Mouse (Mus musculus): ENCODE measurements around the gene Zfp688. TPM values are rescaled to one million over a fixed set of nuclear protein-coding genes. Genes with fewer than 3 reads are reported as not detected.
"Not testable (repeated sequence)": the region's sequence is repeated elsewhere in the genome, so short reads cannot be mapped to it uniquely, and the experiment has no call there.

Zfp688 gene
- total and polyA plus RNA-seq, 2 experiments from 2014 or later = 22.1 to 33.2 TPM

DNA sequence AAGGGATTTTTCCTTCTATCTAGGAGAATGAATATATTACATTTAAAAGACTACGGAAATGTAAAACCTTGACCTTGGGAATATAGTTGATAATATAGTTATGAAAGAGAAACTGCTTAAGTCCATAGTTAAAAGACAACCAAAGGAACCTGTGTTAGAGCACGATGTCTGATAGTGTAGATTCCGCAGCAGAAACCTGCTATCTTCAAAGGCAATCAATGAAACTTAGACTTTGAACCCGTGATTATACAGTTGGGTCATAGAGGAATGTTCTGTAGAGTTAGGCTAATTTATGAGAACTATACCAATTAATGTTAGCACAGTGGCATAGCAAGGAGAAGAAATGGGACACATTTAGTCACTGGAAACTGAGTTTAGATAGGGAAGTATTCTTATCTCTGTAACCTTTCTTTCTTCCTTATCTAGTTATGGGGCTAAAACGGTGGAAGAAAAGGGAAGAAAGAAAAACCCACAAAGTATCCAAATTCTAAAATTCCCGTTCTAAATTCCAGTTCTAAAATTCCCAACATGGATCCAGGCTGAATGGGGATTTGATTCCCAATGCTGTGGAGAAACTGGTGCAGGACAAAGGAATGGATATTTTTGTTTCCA, 43.5 kb downstream of the Zfp688 start:
- no peaks in the 10 kb centered on the region for H3K4me1 ChIP-seq (ENCODE audit: insufficient read depth, low read length)
- H3K9me3 ChIP-seq (ENCODE audit: low read length) = no peaks in the 10 kb centered on the region
- no peaks in the 10 kb centered on the region for H3K36me3 ChIP-seq (ENCODE audit: insufficient read depth, low read length)
- H3K27ac ChIP-seq = no peak overlapping the region
- no peak overlapping the region for H3K4me2 ChIP-seq (ENCODE audit: low read depth, low read length)
- TF ChIP-seq CTCF (IDR thresholded peaks at IDR 0.05; ENCODE audit: low read depth) = no peak
- no peak for DNase-seq (ENCODE audit: low spot score)
- 79% methylated on average over 6 of the region's 6 CpGs for WGBS
- H3K27me3 ChIP-seq (ENCODE audit: insufficient read depth, low read length) = no peaks in the 10 kb centered on the region
- H3K4me3 ChIP-seq (ENCODE audit: low read length) = no peak overlapping the region
- no peak for ATAC-seq
- no peak overlapping the region for H3K9ac ChIP-seq (replicated peaks; ENCODE audit: low read length)

DNA sequence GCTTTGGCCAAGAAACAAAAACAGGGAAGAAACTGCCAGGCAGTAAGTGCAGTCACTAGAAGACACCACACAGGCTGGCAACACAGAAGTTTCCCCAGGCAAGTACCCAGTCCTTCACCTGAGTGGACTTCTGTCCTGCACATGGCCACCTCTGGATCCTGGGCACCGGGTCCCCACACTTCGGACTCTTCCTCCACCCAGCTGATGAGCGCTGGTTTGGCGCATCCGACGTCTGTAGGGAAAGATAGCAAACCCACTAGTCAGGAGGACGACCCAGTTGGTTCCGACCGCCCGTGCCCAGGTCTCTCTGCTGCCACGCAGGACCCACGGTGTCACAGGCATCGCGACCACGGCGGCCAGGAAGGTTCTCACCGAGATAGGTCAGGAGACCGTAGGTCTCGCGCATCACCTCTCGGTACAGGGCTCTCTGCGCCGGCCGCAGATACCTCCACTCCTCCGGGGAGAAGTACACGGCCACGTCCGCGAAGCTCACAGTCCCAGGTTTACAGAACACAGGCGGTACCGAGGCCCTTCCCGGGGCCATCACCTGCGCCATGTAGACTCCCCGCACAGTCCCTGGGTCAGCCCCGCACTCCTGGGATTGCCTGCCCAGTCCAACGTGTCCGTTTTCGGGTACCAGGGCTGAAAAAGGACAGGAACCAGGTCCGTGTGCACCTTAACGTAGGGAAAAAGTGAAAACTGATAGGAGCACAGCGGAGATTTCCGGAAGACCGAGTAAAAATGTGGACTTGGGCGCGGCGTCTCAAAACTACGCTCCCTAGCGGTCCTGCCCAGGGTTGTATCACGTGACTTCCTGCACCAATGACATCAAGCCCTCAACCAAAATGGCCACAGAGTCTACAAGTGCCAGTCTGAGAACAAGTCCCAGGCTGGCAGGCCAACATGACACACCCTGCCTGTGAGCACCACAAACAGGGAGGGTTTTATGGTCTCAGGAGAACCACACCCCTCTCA, 46.3 kb downstream of the Zfp688 start, which contains the start of gene Zfp747:
TSS of gene Zfp747 (minus strand) at position 780 of the 975 bp plus-strand sequence.
- peak; percentile 97 for DNase-seq (ENCODE audit: low spot score)
- not testable (repeated sequence) for H3K27me3 ChIP-seq (ENCODE audit: insufficient read depth, low read length); H3K4me1 ChIP-seq (ENCODE audit: insufficient read depth, low read length); H3K9me3 ChIP-seq (ENCODE audit: low read length); H3K36me3 ChIP-seq (ENCODE audit: insufficient read depth, low read length)
- H3K4me2 ChIP-seq (ENCODE audit: low read depth, low read length) = peak within 1 kb of the TSS; percentile 77
- H3K4me3 ChIP-seq (ENCODE audit: low read length) = peak within 1 kb of the TSS; percentile 65
- WGBS = 2% methylated on average over 41 of the region's 49 CpGs
- TF ChIP-seq CTCF (IDR thresholded peaks at IDR 0.05; ENCODE audit: low read depth) = peak; percentile 79
- H3K27ac ChIP-seq = peak within 1 kb of the TSS; percentile 74
- H3K9ac ChIP-seq (replicated peaks; ENCODE audit: low read length) = peak within 1 kb of the TSS; percentile 63
- peak; percentile 96 for ATAC-seq

DNA sequence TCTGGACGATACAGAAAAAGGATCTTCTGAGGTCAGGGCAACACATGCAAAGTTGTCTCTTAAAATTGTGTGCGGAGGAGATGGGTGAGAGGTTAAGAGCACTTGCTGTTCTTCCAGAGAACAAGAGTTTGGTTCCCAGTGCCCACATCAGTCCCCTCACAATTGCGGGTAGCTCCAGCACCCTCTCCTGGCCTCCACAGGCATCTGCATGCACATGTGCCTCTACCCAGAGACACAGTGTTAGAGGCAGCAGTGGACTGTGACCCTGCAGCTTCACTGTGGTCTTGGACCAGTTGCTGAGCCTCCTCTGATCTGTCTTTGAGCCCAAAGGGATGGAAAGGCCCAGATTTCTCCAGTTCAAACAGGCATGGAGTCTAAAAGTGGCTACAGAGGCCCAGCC, 50.0 kb downstream of the Zfp688 start:
- not testable (repeated sequence) for H3K4me1 ChIP-seq (ENCODE audit: insufficient read depth, low read length); DNase-seq (ENCODE audit: low spot score); H3K4me2 ChIP-seq (ENCODE audit: low read depth, low read length); ATAC-seq; H3K36me3 ChIP-seq (ENCODE audit: insufficient read depth, low read length); H3K27me3 ChIP-seq (ENCODE audit: insufficient read depth, low read length); H3K9ac ChIP-seq (replicated peaks; ENCODE audit: low read length); H3K27ac ChIP-seq; H3K4me3 ChIP-seq (ENCODE audit: low read length); H3K9me3 ChIP-seq (ENCODE audit: low read length)
- WGBS = 83% methylated on average over 3 of the region's 3 CpGs

DNA sequence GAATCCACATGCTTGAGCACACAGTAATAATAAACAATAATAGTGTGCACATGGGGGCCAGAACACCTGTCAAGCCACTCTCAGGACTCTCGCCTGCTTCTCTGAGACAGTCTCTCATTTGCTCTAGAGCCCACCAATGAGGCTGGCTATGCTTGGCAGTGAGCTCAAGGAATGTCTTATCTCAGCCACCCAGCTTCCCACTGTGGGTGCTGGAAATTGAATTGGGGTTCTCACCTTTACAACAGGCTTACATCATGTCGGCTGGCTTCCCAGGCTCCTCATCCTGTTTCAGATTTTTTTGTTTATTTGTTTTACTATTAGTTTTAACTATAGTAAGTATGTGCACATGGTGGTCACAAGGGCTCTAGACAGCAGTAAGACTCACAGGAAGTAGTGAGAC, 50.7 kb downstream of the Zfp688 start:
- Histone ChIP-seq H3K36me3 (ENCODE audit: insufficient read depth, low read length) (no peaks in the 10 kb centered on the region), H3K27ac (no peak overlapping the region), H3K9ac (replicated peaks; ENCODE audit: low read length) (no peak overlapping the region), H3K9me3 (ENCODE audit: low read length) (no peaks in the 10 kb centered on the region), H3K4me1 (ENCODE audit: insufficient read depth, low read length) (no peaks in the 10 kb centered on the region), H3K4me2 (ENCODE audit: low read depth, low read length) (no peak overlapping the region), H3K27me3 (ENCODE audit: insufficient read depth, low read length) (no peaks in the 10 kb centered on the region), H3K4me3 (ENCODE audit: low read length) (no peak overlapping the region)
- no peak for ATAC-seq
- TF ChIP-seq CTCF (IDR thresholded peaks at IDR 0.05; ENCODE audit: low read depth) = no peak
- DNase-seq (ENCODE audit: low spot score) = no peak
- 85% methylated on average over 2 of the region's 2 CpGs for WGBS

Other genes with a start within 250 kb of the Zfp688 start
- 59.7 and 75.0 TPM in 2 replicates for gene Cd2bp2, start 226.0 kb downstream of the Zfp688 start, total RNA-seq (2014; rRNA removed)
- gene Cd2bp2, start 226.0 kb downstream of the Zfp688 start, polyA plus RNA-seq (2015; fragmentation: Nextera tagmentation; extraction: Ambion mirVana) = 57.0 and 62.3 TPM in 2 replicates
- 68.6 and 69.4 TPM in 2 replicates for gene Tbc1d10b, start 213.6 kb downstream of the Zfp688 start, total RNA-seq (2014; rRNA removed)
- 25.4 and 28.1 TPM in 2 replicates for gene Tbc1d10b, start 213.6 kb downstream of the Zfp688 start, polyA plus RNA-seq (2015; fragmentation: Nextera tagmentation; extraction: Ambion mirVana)
- 15.5 TPM in 1 of 2 replicates, not detected in the other for gene Mylpf, start 213.2 kb downstream of the Zfp688 start, total RNA-seq (2014; rRNA removed)
- gene Mylpf, start 213.2 kb downstream of the Zfp688 start, polyA plus RNA-seq (2015; fragmentation: Nextera tagmentation; extraction: Ambion mirVana) = 3.0 and 3.1 TPM in 2 replicates
- gene Zfp553, start 189.0 kb downstream of the Zfp688 start, total RNA-seq (2014; rRNA removed) = 41.0 and 43.3 TPM in 2 replicates
- gene Zfp553, start 189.0 kb downstream of the Zfp688 start, polyA plus RNA-seq (2015; fragmentation: Nextera tagmentation; extraction: Ambion mirVana) = 31.7 and 33.9 TPM in 2 replicates
- gene Sept1, start 188.9 kb downstream of the Zfp688 start, total RNA-seq (2014; rRNA removed) = 4.6 and 5.0 TPM in 2 replicates
- gene Sept1, start 188.9 kb downstream of the Zfp688 start, polyA plus RNA-seq (2015; fragmentation: Nextera tagmentation; extraction: Ambion mirVana) = 3.8 and 5.2 TPM in 2 replicates
- gene Zfp771, start 177.8 kb downstream of the Zfp688 start, total RNA-seq (2014; rRNA removed) = 101 and 108 TPM in 2 replicates
- 89.0 and 89.2 TPM in 2 replicates for gene Zfp771, start 177.8 kb downstream of the Zfp688 start, polyA plus RNA-seq (2015; fragmentation: Nextera tagmentation; extraction: Ambion mirVana)
- 94.1 and 102 TPM in 2 replicates for gene Dctpp1, start 161.4 kb downstream of the Zfp688 start, total RNA-seq (2014; rRNA removed)
- 112 and 119 TPM in 2 replicates for gene Dctpp1, start 161.4 kb downstream of the Zfp688 start, polyA plus RNA-seq (2015; fragmentation: Nextera tagmentation; extraction: Ambion mirVana)
- gene Sephs2, start 148.0 kb downstream of the Zfp688 start, total RNA-seq (2014; rRNA removed) = 80.3 and 83.2 TPM in 2 replicates
- gene Sephs2, start 148.0 kb downstream of the Zfp688 start, polyA plus RNA-seq (2015; fragmentation: Nextera tagmentation; extraction: Ambion mirVana) = 79.9 and 83.9 TPM in 2 replicates
- 0.11 TPM in 1 of 2 replicates, not detected in the other for gene Itgal, start 125.8 kb downstream of the Zfp688 start, total RNA-seq (2014; rRNA removed)
- gene Itgal, start 125.8 kb downstream of the Zfp688 start, polyA plus RNA-seq (2015; fragmentation: Nextera tagmentation; extraction: Ambion mirVana) = 0.10 and 0.26 TPM in 2 replicates
- 47.7 and 53.6 TPM in 2 replicates for gene Zfp768, start 76.5 kb downstream of the Zfp688 start, total RNA-seq (2014; rRNA removed)
- 13.4 and 15.7 TPM in 2 replicates for gene Zfp768, start 76.5 kb downstream of the Zfp688 start, polyA plus RNA-seq (2015; fragmentation: Nextera tagmentation; extraction: Ambion mirVana)
- 7.9 and 10.0 TPM in 2 replicates for gene Zfp747, start 46.0 kb downstream of the Zfp688 start, total RNA-seq (2014; rRNA removed)
- gene Zfp747, start 46.0 kb downstream of the Zfp688 start, polyA plus RNA-seq (2015; fragmentation: Nextera tagmentation; extraction: Ambion mirVana) = 4.0 and 4.5 TPM in 2 replicates
- gene 9130019O22Rik, start 34.9 kb downstream of the Zfp688 start, total RNA-seq (2014; rRNA removed) = 2.7 and 5.5 TPM in 2 replicates
- gene 9130019O22Rik, start 34.9 kb downstream of the Zfp688 start, polyA plus RNA-seq (2015; fragmentation: Nextera tagmentation; extraction: Ambion mirVana) = 1.2 and 1.8 TPM in 2 replicates
- gene E430018J23Rik, start 28.4 kb downstream of the Zfp688 start, total RNA-seq (2014; rRNA removed) = 13.8 and 15.5 TPM in 2 replicates
- gene E430018J23Rik, start 28.4 kb downstream of the Zfp688 start, polyA plus RNA-seq (2015; fragmentation: Nextera tagmentation; extraction: Ambion mirVana) = 1.8 and 2.2 TPM in 2 replicates
- 4.0 and 5.0 TPM in 2 replicates for gene Zfp764, start 15.2 kb downstream of the Zfp688 start, total RNA-seq (2014; rRNA removed)
- 2.7 and 3.0 TPM in 2 replicates for gene Zfp764, start 15.2 kb downstream of the Zfp688 start, polyA plus RNA-seq (2015; fragmentation: Nextera tagmentation; extraction: Ambion mirVana)
- 8.6 and 9.4 TPM in 2 replicates for gene Zfp689, start 27.1 kb upstream of the Zfp688 start, total RNA-seq (2014; rRNA removed)
- gene Zfp689, start 27.1 kb upstream of the Zfp688 start, polyA plus RNA-seq (2015; fragmentation: Nextera tagmentation; extraction: Ambion mirVana) = 7.7 and 7.9 TPM in 2 replicates
- gene Prr14, start 37.5 kb upstream of the Zfp688 start, total RNA-seq (2014; rRNA removed) = 57.2 and 58.5 TPM in 2 replicates
- 27.0 and 31.4 TPM in 2 replicates for gene Prr14, start 37.5 kb upstream of the Zfp688 start, polyA plus RNA-seq (2015; fragmentation: Nextera tagmentation; extraction: Ambion mirVana)
- gene Fbrs, start 57.1 kb upstream of the Zfp688 start, total RNA-seq (2014; rRNA removed) = 36.6 and 40.7 TPM in 2 replicates
- gene Fbrs, start 57.1 kb upstream of the Zfp688 start, polyA plus RNA-seq (2015; fragmentation: Nextera tagmentation; extraction: Ambion mirVana) = 10.4 and 12.1 TPM in 2 replicates
- 49.0 and 174 TPM in 2 replicates for gene Srcap, start 89.9 kb upstream of the Zfp688 start, total RNA-seq (2014; rRNA removed)
- gene Srcap, start 89.9 kb upstream of the Zfp688 start, polyA plus RNA-seq (2015; fragmentation: Nextera tagmentation; extraction: Ambion mirVana) = 29.4 and 29.7 TPM in 2 replicates
- gene Gm42715, start 97.5 kb upstream of the Zfp688 start, total RNA-seq (2014; rRNA removed) = 18.9 and 27.6 TPM in 2 replicates
- gene Gm42715, start 97.5 kb upstream of the Zfp688 start, polyA plus RNA-seq (2015; fragmentation: Nextera tagmentation; extraction: Ambion mirVana) = 11.1 and 11.2 TPM in 2 replicates
- gene Tmem265, start 139.3 kb upstream of the Zfp688 start, total RNA-seq (2014; rRNA removed) = 5.7 and 20.5 TPM in 2 replicates
- gene Tmem265, start 139.3 kb upstream of the Zfp688 start, polyA plus RNA-seq (2015; fragmentation: Nextera tagmentation; extraction: Ambion mirVana) = 7.1 and 9.2 TPM in 2 replicates
- gene Phkg2, start 151.3 kb upstream of the Zfp688 start, total RNA-seq (2014; rRNA removed) = 63.1 and 71.4 TPM in 2 replicates
- 58.2 and 65.0 TPM in 2 replicates for gene Phkg2, start 151.3 kb upstream of the Zfp688 start, polyA plus RNA-seq (2015; fragmentation: Nextera tagmentation; extraction: Ambion mirVana)
- gene Ccdc189, start 166.5 kb upstream of the Zfp688 start, total RNA-seq (2014; rRNA removed) = 9.0 and 10.9 TPM in 2 replicates
- gene Ccdc189, start 166.5 kb upstream of the Zfp688 start, polyA plus RNA-seq (2015; fragmentation: Nextera tagmentation; extraction: Ambion mirVana) = 9.2 and 11.2 TPM in 2 replicates
- gene Rnf40, start 166.7 kb upstream of the Zfp688 start, total RNA-seq (2014; rRNA removed) = 33.6 and 34.6 TPM in 2 replicates
- 35.6 and 36.2 TPM in 2 replicates for gene Rnf40, start 166.7 kb upstream of the Zfp688 start, polyA plus RNA-seq (2015; fragmentation: Nextera tagmentation; extraction: Ambion mirVana)
- gene Zfp629, start 193.7 kb upstream of the Zfp688 start, total RNA-seq (2014; rRNA removed) = 36.2 and 40.0 TPM in 2 replicates
- 12.1 and 12.3 TPM in 2 replicates for gene Zfp629, start 193.7 kb upstream of the Zfp688 start, polyA plus RNA-seq (2015; fragmentation: Nextera tagmentation; extraction: Ambion mirVana)

Measured in hindbrain, postnatal 0 days (tissue).